Mouse (Mus musculus) lung, adult 2 months (tissue): ENCODE results near the gene Syn1.

Experiments used
- CTCF ChIP-seq: fragments of 200-500 bp; IDR thresholded peaks from 2 replicates; pipeline ENCODE4 v1.5.1; 2011; ENCODE audit warnings: mild to moderate bottlenecking, low read length, control low read depth; ENCODE audit not compliant: insufficient read depth
- POLR2A ChIP-seq: fragments of 200-500 bp; IDR thresholded peaks from 2 replicates; pipeline ENCODE4 v1.6.1; 2011; ENCODE audit warnings: low read depth, mild to moderate bottlenecking, control low read depth, low read length, borderline replicate concordance; ENCODE audit errors: extremely low read depth

GRCm38 (mm10) chrX:20875241-20875640, 45.6 kb downstream of the Syn1 start:
- TF ChIP-seq POLR2A (no peak), CTCF (no peak)
